Mouse (Mus musculus) cerebellum, adult 2 months (tissue): ENCODE results near the gene Eif5b.

Experiments
- CTCF ChIP-seq: fragments of 200-500 bp; IDR thresholded peaks from 2 replicates; pipeline ENCODE4 v1.5.1; 2011; ENCODE audit warnings: low read depth, mild to moderate bottlenecking, control low read depth, low read length, moderate library complexity, borderline replicate concordance; ENCODE audit not compliant: insufficient read depth
- POLR2A ChIP-seq: fragments of 200-500 bp; IDR thresholded peaks from 2 replicates; pipeline ENCODE4 v1.6.1; 2011; ENCODE audit warnings: low read length, control low read depth, borderline replicate concordance; ENCODE audit not compliant: insufficient read depth

- TF ChIP-seq CTCF: no peak
- TF ChIP-seq POLR2A: no peak
Measured at GRCm38 (mm10) chr1:38000844-38001243, 3.0 kb downstream of the Eif5b start.
